Mouse (Mus musculus) midbrain, embryonic 14.5 days (tissue): ENCODE results near the gene Kdm2a. TPM values are rescaled to one million over a fixed set of nuclear protein-coding genes. Genes with fewer than 3 reads are reported as not detected.

Source experiments
- ATAC-seq: fragments of 200-750 bp; cut with Nextera tagmentation; 2 replicates; pipeline ENCODE4 v1.8.0; 2017; ENCODE audit warnings: moderate number of reproducible peaks, moderate library complexity; ENCODE audit not compliant: low FRiP score, low TSS enrichment
- DNase-seq: peaks from one replicate; pipeline ENCODE4 v3.0.0-alpha.2; 2015
- H3K27ac ChIP-seq: fragments of 300-500 bp; sonication (generic); replicated peaks from 2 replicates; pipeline ENCODE4 v1.5.1; 2014; ENCODE audit warnings: mild to moderate bottlenecking, low read depth, low read length, moderate library complexity
- H3K27me3 ChIP-seq: fragments of 300-500 bp; sonication (generic); 2 replicates; pipeline ENCODE4 v1.6.1; 2014; ENCODE audit warnings: low read length, control low read depth, mixed read lengths; ENCODE audit not compliant: control insufficient read depth, insufficient read depth
- H3K36me3 ChIP-seq: fragments of 300-500 bp; sonication (generic); 2 replicates; pipeline ENCODE4 v1.6.1; 2014; ENCODE audit warnings: low read length, control low read depth; ENCODE audit not compliant: control insufficient read depth, insufficient read depth
- H3K4me1 ChIP-seq: fragments of 300-500 bp; sonication (generic); 2 replicates; pipeline ENCODE4 v1.6.1; 2014; ENCODE audit warnings: mild to moderate bottlenecking, antibody characterized with exemption, low read length, control low read depth; ENCODE audit not compliant: control insufficient read depth, insufficient read depth
- H3K4me2 ChIP-seq: fragments of 300-500 bp; sonication (generic); 2 replicates; pipeline ENCODE4 v1.6.1; 2014; ENCODE audit warnings: mild to moderate bottlenecking, low read length, moderate library complexity
- H3K4me3 ChIP-seq: fragments of 300-500 bp; sonication (generic); replicated peaks from 2 replicates; pipeline ENCODE4 v1.5.1; 2014; ENCODE audit warnings: low read depth, low read length
- H3K9ac ChIP-seq: fragments of 300-500 bp; sonication (generic); replicated peaks from 2 replicates; pipeline ENCODE4 v1.6.1; 2014; ENCODE audit warnings: mild to moderate bottlenecking, low read length, moderate library complexity
- H3K9me3 ChIP-seq: fragments of 300-500 bp; sonication (generic); 2 replicates; pipeline ENCODE4 v1.6.1; 2016; ENCODE audit warnings: low read length, control low read depth, mixed read lengths; ENCODE audit not compliant: control insufficient read depth
- WGBS: fragments of 180-500 bp; shearing (Covaris S2); extraction: QIAGEN DNeasy Blood & Tissue Kit; methylation state at CpG from one replicate; pipeline ENCODE4 v1.1.7; 2014; 5-methylcytosine and 5-hydroxymethylcytosine counted together
- polyA plus RNA-seq: library from polyadenylated mRNA; unstranded; fragments of >200 nt; fragmentation: Nextera tagmentation; extraction: Ambion mirVana; gene quantifications from 2 replicates; pipeline ENCODE4 v1.2.1, GENCODE M21; 2014

Gene Kdm2a
- polyA plus RNA-seq, 1 experiment from 2014 or later, result 43.9 TPM

DNA sequence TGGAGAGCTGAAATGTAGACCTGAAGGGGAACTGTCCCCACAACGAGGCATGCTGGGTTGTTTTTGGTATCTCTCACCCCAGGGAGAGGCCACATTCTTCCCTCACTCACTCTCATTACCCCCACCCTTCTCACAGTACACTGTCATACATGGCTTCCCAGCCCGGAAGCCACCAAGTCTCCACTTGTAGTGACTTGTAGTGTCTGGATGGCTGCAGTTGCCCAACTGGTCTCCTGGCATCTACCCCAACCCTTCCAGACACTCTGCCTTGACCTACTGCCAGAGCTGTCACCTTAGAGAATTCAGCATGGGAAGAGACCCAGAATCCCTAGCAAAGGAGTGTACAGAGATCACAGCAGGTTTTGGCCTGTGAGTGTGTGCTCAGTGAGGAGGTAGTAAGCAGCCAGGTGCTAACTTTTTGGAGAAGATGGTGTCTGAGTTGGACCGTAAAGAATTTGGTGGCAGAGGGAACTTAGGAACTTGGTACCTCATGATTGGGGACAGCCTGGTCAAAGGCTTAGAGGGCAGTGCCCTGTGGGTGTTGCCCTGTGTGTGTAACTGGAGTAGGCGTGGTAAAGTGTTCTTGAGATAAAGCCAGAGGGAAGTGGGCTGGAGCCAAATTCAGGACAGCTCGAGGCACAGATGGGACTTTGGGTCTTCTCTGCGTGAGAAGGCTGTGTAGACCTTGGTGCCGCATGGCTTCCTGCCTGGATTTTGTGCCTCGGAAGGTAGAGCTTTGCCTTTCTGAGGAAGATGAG lies 22.2 kb upstream of the Kdm2a start:
- ATAC-seq, result no peak
- H3K9ac ChIP-seq, result no peak overlapping the region
- no peaks in the 10 kb centered on the region for H3K36me3 ChIP-seq
- H3K27me3 ChIP-seq, result no peaks in the 10 kb centered on the region
- H3K4me2 ChIP-seq, result no peak overlapping the region
- no peaks in the 10 kb centered on the region for H3K9me3 ChIP-seq
- H3K4me3 ChIP-seq, result no peak overlapping the region
- no peak for DNase-seq
- no peak overlapping the region for H3K27ac ChIP-seq
- 91% methylated on average over 8 of the region's 8 CpGs for WGBS
- no peaks in the 10 kb centered on the region for H3K4me1 ChIP-seq

DNA sequence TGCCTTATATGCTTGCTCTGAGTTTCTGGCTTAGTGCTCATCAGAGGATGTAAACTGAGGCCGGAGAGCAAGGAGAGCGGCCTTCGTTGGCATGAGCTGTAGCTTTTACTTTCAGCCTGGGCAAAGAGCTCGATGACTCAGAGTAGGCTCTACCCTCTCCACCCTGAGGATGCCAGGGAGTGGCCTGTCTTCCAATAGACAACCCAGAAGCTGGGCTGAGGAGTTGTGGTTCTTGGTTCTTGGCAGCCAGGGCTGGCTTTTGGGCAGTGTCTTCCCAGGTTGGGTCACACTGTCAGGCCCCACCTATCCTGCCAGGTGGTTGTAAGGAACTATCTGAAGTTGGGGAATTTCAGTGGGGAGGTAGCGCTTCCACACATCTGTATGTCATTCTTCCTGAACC lies 21.6 kb upstream of the Kdm2a start:
- WGBS, result 90% methylated on average over 5 of the region's 5 CpGs
- DNase-seq (no peak), ATAC-seq (no peak)
- Histone ChIP-seq H3K27me3 (no peaks in the 10 kb centered on the region), H3K36me3 (no peaks in the 10 kb centered on the region), H3K4me3 (no peak overlapping the region), H3K27ac (no peak overlapping the region), H3K4me1 (no peaks in the 10 kb centered on the region), H3K4me2 (no peak overlapping the region), H3K9me3 (no peaks in the 10 kb centered on the region), H3K9ac (no peak overlapping the region)

DNA sequence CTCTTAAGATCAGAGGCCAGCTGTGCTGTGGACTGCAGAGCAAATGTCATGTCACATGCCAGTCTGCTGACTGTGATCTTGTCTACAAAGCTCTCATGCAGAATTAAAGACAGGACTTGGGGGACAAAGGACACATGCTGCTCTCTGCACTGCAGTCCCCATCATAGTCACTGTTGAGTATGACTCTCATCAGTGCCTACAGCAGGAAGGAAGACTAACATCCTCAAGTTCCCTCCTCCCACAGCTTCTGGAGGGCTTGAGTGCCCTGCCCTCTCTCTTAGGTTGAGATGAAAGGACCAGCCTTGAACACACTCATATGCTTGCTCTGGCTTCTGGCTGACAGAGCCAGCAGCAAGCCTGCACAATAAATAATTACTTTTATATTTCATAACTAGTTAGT lies 19.6 kb upstream of the Kdm2a start:
- no peak for DNase-seq

DNA sequence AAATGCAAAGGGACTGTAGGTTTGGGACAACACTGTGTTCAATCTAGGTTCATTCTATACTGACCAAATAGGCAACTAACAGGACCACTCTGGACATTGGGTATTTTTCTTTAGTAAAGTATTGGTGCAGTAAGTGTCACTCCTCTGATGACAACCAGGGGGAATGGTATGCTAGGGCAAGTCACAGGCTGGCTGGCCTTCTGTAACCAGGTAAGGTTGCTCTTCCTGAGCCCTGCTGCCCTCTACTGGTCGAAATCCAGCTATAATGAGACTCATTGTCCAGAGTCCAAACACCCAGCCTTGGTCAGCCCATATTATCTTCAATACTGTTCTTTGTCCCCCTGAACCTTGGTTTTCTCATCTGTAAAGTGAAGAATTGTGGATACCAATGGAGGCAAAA lies 19.1 kb upstream of the Kdm2a start:
- H3K9me3 ChIP-seq, result no peaks in the 10 kb centered on the region
- no peaks in the 10 kb centered on the region for H3K36me3 ChIP-seq
- H3K4me1 ChIP-seq, result no peaks in the 10 kb centered on the region
- H3K27me3 ChIP-seq, result no peaks in the 10 kb centered on the region
- H3K4me3 ChIP-seq, result no peak overlapping the region
- H3K27ac ChIP-seq, result no peak overlapping the region
- H3K9ac ChIP-seq, result no peak overlapping the region
- 0% methylated on average over 1 of the region's 1 CpGs for WGBS
- ATAC-seq, result no peak
- DNase-seq, result peak; percentile 77
- H3K4me2 ChIP-seq, result no peak overlapping the region

More for the DNA sequence above, 19.6 kb upstream of the Kdm2a start:
- Histone ChIP-seq H3K27me3 (no peaks in the 10 kb centered on the region), H3K4me2 (no peak overlapping the region), H3K4me1 (no peaks in the 10 kb centered on the region), H3K27ac (no peak overlapping the region), H3K9me3 (no peaks in the 10 kb centered on the region), H3K36me3 (no peaks in the 10 kb centered on the region), H3K4me3 (no peak overlapping the region), H3K9ac (no peak overlapping the region)
- no peak for ATAC-seq

DNA sequence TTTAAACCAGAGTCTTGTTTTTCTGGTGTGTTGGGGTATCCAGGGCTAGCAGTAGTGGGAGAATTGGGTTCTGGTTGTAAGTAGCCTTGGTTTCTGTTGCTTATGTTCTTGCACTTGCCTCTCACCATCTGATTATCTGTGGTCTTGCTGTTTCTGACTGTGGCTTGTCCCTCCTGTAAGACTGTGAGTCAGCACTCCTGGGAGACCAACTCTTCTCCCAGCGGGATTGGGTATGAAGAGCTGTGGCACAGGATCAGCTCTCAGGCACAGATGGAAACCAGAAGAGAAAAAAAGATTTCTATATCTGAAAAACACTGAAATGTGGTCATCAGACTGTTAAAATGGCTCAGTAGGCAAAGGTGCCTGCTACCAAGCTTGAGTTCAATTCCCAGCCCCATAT lies 16.5 kb upstream of the Kdm2a start:
- no peaks in the 10 kb centered on the region for H3K4me1 ChIP-seq
- no peak for DNase-seq
- H3K4me3 ChIP-seq, result no peak overlapping the region
- no peaks in the 10 kb centered on the region for H3K9me3 ChIP-seq
- ATAC-seq, result no peak
- H3K36me3 ChIP-seq, result no peaks in the 10 kb centered on the region
- H3K9ac ChIP-seq, result no peak overlapping the region
- WGBS, result 89% methylated on average over 1 of the region's 1 CpGs
- no peaks in the 10 kb centered on the region for H3K27me3 ChIP-seq
- H3K27ac ChIP-seq, result no peak overlapping the region
- H3K4me2 ChIP-seq, result no peak overlapping the region

DNA sequence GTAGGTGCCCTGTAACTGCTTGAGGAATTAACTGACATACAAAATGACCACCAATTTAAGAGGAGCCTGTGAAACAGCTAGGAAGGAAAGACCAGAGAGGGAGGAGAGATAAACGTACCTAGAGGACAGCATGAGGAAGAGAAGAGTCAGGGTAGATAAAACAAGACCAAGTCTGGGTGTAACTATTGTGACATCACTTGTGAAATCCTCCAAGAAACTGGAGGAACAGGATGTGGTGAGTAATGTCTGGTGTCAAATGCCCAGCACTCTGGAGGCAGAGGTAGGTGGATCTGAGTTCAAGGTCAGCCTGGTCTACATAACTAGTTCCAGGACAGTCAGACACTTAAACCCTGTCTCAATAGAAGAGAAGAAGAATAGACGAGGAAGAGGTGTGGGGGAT lies 11.0 kb upstream of the Kdm2a start:
- no peaks in the 10 kb centered on the region for H3K27me3 ChIP-seq
- H3K27ac ChIP-seq, result no peak overlapping the region
- H3K4me1 ChIP-seq, result no peaks in the 10 kb centered on the region
- no peaks in the 10 kb centered on the region for H3K36me3 ChIP-seq
- WGBS, result 67% methylated on average over 2 of the region's 2 CpGs
- no peak for ATAC-seq
- DNase-seq, result no peak
- H3K9me3 ChIP-seq, result no peaks in the 10 kb centered on the region
- H3K9ac ChIP-seq, result no peak overlapping the region
- H3K4me2 ChIP-seq, result no peak overlapping the region
- no peak overlapping the region for H3K4me3 ChIP-seq

DNA sequence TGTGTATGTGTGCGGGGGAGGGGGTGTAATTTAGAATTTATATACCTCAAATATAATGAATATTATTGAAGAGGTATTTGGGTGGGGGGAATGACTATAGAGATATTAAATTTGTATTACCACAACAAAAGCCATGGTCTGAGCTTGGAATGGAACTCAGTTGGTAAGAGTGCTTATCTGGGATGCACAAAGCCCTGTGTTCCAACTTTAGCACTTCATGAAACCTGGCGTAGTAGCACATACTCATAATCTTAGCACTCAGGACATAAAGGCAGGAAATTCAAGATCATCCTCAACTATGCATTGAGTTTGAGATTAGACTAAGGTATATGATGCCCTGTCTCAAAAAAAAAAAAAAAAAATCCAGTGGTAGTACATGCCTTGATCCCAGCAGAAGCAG lies 6.8 kb upstream of the Kdm2a start:
- DNase-seq (no peak), ATAC-seq (no peak)
- no peak overlapping the region for H3K4me2 ChIP-seq
- H3K9me3 ChIP-seq, result no peaks in the 10 kb centered on the region
- no peak overlapping the region for H3K27ac ChIP-seq
- H3K4me1 ChIP-seq, result no peaks in the 10 kb centered on the region
- H3K4me3 ChIP-seq, result no peak overlapping the region
- no peaks in the 10 kb centered on the region for H3K27me3 ChIP-seq
- H3K36me3 ChIP-seq, result no peaks in the 10 kb centered on the region
- 96% methylated on average over 2 of the region's 2 CpGs for WGBS
- H3K9ac ChIP-seq, result no peak overlapping the region

DNA sequence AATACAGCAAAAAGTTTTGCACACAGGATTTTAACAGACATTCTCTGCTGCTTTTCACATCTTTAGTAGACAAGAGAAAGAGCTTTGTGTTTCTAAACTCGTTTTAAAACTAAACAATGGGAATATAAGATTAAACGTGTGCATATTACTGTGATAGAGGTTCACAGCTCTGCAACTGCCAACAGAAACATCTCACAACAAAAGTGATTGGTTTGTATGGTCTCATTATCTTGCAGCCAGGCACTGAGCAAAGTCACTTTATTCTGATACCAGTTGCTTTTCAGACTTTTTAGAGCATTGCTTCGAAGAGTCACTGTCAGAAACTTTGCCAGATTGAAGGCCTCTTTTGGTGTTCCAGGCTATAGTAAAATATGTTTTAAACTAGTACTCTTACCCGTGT lies 874 bp upstream of the Kdm2a start:
- H3K9me3 ChIP-seq, result no peaks in the 10 kb centered on the region
- peaks cover 18% of the 10 kb centered on the region for H3K4me1 ChIP-seq
- no peak for ATAC-seq
- no peaks in the 10 kb centered on the region for H3K36me3 ChIP-seq
- no peak overlapping the region; the same call in 1 of the 2 replicates for H3K4me3 ChIP-seq
- no peak overlapping the region for H3K27ac ChIP-seq
- no peaks in the 10 kb centered on the region for H3K27me3 ChIP-seq
- no peak overlapping the region for H3K9ac ChIP-seq
- DNase-seq, result no peak
- no peak overlapping the region; the same call in 1 of the 2 replicates for H3K4me2 ChIP-seq
- 77% methylated on average over 4 of the region's 4 CpGs for WGBS

DNA sequence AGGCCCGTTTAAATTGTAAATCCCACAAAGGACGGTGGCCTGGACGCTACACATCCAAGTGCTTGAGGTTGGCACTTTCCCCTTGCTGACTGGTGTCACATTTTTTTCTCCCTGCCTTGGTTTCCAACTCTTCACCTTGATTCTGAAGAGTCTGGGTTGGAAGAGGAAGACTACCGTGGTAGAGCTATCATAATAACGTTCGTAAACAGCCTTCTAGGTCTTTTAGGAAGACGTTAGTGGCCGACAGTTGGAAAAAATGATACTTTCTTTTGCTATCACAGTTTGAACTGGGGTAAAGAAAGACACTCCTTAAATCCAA lies 504 bp upstream of the Kdm2a start:
- peak overlapping the region; percentile 99 for H3K4me3 ChIP-seq
- H3K9ac ChIP-seq, result peak overlapping the region; percentile 73
- 28% methylated on average over 8 of the region's 8 CpGs for WGBS
- H3K4me2 ChIP-seq, result peak overlapping the region; percentile 90
- DNase-seq (no peak), ATAC-seq (no peak)
- no peaks in the 10 kb centered on the region for H3K9me3 ChIP-seq
- H3K4me1 ChIP-seq, result peaks cover 21% of the 10 kb centered on the region
- no peaks in the 10 kb centered on the region for H3K27me3 ChIP-seq
- peak overlapping the region; percentile 91; the same call in 1 of the 2 replicates for H3K27ac ChIP-seq
- H3K36me3 ChIP-seq, result no peaks in the 10 kb centered on the region
